Mouse (Mus musculus): ENCODE results near the gene Map2k5. TPM values are rescaled to one million over a fixed set of nuclear protein-coding genes. Genes with fewer than 3 reads are reported as not detected.

Map2k5 gene
- polyA plus RNA-seq, 1 experiment: 45.9 TPM

DNA sequence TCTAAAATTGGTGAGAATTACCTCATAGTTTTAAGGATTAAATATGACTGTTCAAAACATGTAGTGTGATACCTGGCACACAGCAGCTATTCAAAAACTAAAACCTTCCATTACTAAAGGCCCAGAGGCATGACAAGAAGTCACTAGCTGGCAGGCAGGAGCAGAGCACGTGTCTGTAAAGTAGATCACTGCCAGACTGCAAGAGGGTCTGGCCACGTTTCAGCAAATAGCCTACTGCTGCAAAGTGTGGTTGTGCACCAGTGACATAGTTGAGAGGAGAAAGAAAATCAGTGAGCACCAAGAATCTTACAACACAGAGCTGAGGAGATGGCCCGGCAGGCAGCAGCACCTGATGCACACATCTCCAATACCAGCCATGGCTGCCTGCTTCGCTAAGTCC lies 75.2 kb downstream of the Map2k5 start:
- no peak for TF ChIP-seq GATA1 (IDR thresholded peaks at IDR 0.05; ENCODE audit: low read length)

GRCm38 (mm10) chr9:63298656-63299055 lies 79.0 kb downstream of the Map2k5 start:
- TF ChIP-seq GATA1 (IDR thresholded peaks at IDR 0.05; ENCODE audit: low read length): no peak

DNA sequence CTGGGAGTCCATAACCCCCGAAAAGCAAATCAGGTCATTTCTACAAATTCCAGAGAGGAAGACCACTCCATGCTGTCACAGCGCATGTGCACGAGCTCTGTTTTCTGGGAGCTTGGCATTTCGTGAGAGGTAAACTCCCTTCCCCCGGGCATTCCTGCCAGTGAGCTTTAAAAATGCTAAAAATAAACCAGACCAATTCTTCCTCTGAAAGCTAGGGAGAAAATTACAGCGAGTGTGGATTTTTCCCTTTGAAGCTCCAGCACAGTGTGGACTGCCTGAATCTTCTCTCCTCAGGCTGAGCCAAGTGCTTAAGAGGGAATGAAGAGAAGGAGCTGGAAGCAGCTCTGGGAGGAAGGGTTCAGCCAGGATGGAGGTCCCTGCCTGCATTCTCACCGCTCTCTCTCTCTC lies 82.1 kb downstream of the Map2k5 start:
- TF ChIP-seq GATA1 (IDR thresholded peaks at IDR 0.05; ENCODE audit: low read length): no peak

GRCm38 (mm10) chr9:63294846-63295245 lies 82.9 kb downstream of the Map2k5 start:
- no peak for TF ChIP-seq GATA1 (IDR thresholded peaks at IDR 0.05; ENCODE audit: low read length)

DNA sequence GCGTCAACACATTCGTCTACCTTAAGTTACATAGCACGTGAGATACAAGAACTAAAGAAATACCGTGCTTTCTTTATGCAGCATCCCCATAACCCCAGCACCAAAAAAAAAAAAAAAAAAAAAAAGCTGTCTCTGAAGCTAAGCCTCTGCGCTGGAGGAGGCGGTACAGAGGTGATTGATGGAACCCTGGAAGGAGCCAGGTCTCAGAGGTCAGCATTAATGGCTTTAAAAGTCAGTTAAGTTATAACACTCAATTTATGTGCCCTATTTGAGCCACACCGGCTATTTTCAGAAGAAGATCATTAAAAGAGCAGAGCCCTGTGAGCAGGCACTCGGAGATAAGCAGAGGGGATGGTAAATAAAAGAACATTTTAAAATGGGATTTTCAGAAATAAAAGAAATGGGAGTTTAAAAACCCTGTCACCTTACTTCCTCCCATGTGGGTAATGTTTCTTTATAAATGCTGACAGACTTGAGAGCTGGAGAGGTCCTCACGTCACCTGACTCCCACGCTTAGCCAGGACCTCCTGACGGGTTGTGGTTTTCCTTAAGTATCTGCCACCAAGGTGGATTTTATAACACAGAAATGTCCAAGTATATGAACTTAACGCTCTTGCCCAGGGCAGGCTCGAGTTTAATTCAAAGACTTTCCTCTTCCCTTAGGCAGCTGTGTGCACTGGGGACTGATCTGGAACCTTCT lies 83.8 kb downstream of the Map2k5 start:
- no peak for TF ChIP-seq GATA1 (IDR thresholded peaks at IDR 0.05; ENCODE audit: low read length)

DNA sequence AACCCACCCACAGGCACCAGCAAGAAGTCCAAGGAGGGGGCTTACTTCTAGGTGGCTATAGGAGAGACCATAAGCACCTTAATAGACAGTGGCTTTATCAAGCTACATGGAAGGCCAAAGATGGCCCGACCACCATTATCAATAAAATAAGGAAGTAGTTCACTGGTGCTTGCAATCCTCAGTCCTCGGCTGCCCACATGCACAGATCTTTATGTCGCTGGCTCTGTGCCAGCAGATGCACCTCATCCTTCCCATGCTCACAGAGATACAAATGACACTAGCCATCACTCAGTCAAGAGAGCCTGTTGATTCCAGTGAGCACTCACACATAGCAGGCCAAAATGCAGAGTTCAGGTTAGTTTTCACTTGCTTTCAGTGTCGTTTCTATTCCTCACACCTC lies 89.0 kb downstream of the Map2k5 start:
- no peak for TF ChIP-seq GATA1 (IDR thresholded peaks at IDR 0.05; ENCODE audit: low read length)

- no peak for TF ChIP-seq GATA1 (IDR thresholded peaks at IDR 0.05; ENCODE audit: low read length)
Observed at GRCm38 (mm10) chr9:63284392-63284791, 93.3 kb downstream of the Map2k5 start.

DNA sequence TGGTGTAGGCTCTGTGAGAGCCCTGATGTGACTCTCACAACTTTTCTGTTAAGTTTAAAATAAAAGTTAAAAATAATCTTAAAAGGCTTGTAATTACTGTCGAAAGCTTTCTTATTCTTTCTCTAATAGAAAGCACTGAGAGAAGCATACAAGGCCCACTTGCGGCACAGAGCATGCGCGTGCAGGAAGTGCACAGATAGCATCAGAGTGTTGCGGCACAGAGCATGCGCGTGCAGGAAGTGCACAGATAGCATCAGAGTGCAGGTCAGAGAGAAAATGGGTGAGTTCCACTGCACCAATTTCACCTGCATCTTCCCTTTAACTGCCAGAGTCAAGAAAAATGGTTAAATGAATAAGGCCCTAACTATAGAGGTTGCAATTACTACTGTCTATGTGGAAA lies 95.7 kb downstream of the Map2k5 start:
- no peak for TF ChIP-seq GATA1 (IDR thresholded peaks at IDR 0.05; ENCODE audit: low read length)

GRCm38 (mm10) chr9:63281086-63281485 lies 96.6 kb downstream of the Map2k5 start:
- TF ChIP-seq GATA1 (IDR thresholded peaks at IDR 0.05; ENCODE audit: low read length): no peak

- TF ChIP-seq GATA1 (IDR thresholded peaks at IDR 0.05; ENCODE audit: low read length): no peak
Observed at GRCm38 (mm10) chr9:63273781-63274180, 103.9 kb downstream of the Map2k5 start.

- TF ChIP-seq GATA1 (IDR thresholded peaks at IDR 0.05; ENCODE audit: low read length): no peak
Observed at GRCm38 (mm10) chr9:63269839-63270238, 107.9 kb downstream of the Map2k5 start.

GRCm38 (mm10) chr9:63263188-63263587 lies 114.5 kb downstream of the Map2k5 start:
- TF ChIP-seq GATA1 (IDR thresholded peaks at IDR 0.05; ENCODE audit: low read length): no peak

- TF ChIP-seq GATA1 (IDR thresholded peaks at IDR 0.05; ENCODE audit: low read length): no peak
Observed at GRCm38 (mm10) chr9:63258768-63259167, 118.9 kb downstream of the Map2k5 start.

DNA sequence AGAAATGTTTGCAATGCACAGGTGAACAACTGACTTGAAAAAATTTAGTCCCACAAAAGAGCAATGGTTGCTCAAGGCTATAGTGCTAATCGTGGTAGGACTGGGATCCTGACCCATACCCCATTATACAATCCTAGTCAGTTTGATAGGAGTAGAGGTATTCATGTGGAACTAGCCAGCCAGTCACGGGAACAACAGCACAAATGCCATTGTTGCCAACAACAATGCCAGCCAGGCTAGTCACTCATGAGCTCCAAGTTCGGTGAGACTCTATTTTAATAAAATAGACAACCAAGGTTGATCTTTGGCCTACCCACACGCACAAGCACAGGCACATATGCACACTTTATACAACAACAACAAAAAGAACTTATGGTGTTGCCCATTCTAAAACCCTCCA lies 120.0 kb downstream of the Map2k5 start:
- TF ChIP-seq GATA1 (IDR thresholded peaks at IDR 0.05; ENCODE audit: low read length): no peak

DNA sequence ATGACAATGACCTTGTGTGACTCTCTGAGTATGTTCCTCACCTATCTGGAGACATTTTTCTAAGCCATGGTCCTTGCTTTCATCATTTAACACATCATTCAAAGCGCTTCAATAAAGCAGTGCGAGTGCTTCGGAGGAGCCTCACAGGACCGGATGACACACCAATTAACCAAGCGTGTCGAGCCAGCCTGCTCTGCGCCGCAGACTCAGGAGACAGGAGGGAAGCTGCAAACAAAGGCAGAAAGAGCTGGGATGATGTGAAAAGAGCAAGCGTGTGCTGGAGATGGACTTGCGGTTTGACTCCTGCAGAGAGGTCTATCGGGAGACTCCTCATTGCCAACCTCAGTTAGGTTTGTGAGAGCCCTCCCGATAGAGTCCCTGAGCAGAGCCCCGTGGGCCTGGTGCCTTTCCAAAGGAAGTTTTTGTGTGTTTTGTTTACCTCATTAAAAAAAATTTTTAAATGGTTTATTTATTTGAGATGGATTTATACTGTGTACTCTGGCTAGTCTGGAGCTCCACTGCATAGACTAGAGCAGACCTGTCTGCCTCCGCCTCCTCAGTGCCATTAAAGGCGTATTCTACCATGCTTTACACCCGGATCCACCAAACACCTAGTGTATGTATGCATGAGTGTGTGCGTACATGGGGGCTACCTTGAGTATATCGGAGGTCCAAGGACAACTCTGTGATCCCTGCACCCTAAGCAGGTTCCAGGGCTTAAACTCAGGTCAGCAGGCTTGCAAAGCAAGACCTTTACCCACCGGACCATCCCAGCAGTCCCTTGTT lies 126.7 kb downstream of the Map2k5 start:
- TF ChIP-seq GATA1 (IDR thresholded peaks at IDR 0.05; ENCODE audit: low read length): no peak

- TF ChIP-seq GATA1 (IDR thresholded peaks at IDR 0.05; ENCODE audit: low read length): no peak
Observed at GRCm38 (mm10) chr9:63248095-63248787, 129.5 kb downstream of the Map2k5 start.

All from G1E-ER4 (cell line).